Mouse (Mus musculus): ENCODE measurements around the gene Zfp958. TPM values are rescaled to one million over a fixed set of nuclear protein-coding genes. Genes with fewer than 3 reads are reported as not detected.
"Not testable (repeated sequence)": the region's sequence is repeated elsewhere in the genome, so short reads cannot be mapped to it uniquely, and the experiment has no call there.

Gene Zfp958
- polyA plus RNA-seq (2014; fragmentation: Nextera tagmentation; extraction: Ambion mirVana) = 16.4 and 16.5 TPM in 2 replicates

GRCm38 (mm10) chr8:4612932-4613853 is at the start of gene Zfp958:
Gene Zfp958, plus strand, starts transcription at chr8:4613167.
- Histone ChIP-seq H3K36me3 (ENCODE audit: control insufficient read depth, insufficient read depth, low read length) (peaks cover 2% of the 10 kb centered on the region; the same call in 1 of the 2 replicates), H3K9ac (ENCODE audit: low read length) (peak within 1 kb of the TSS; percentile 92), H3K27me3 (ENCODE audit: control insufficient read depth, insufficient read depth, low read length) (no peaks in the 10 kb centered on the region), H3K9me3 (ENCODE audit: control insufficient read depth, low read length) (no peaks in the 10 kb centered on the region), H3K27ac (ENCODE audit: low read depth, low read length) (peak within 1 kb of the TSS; percentile 71), H3K4me3 (ENCODE audit: low read depth, low read length) (peak within 1 kb of the TSS; percentile 91), H3K4me1 (ENCODE audit: control insufficient read depth, insufficient read depth, low read length) (peaks cover 4% of the 10 kb centered on the region), H3K4me2 (peak within 1 kb of the TSS; percentile 59)
- DNase-seq (ENCODE audit: low spot score, missing footprints) (peak; percentile 98), ATAC-seq (ENCODE audit: low FRiP score) (peak; percentile 100)
- 3% methylated on average over 25 of the region's 25 CpGs for WGBS

GRCm38 (mm10) chr8:4581986-4582385 is 31.0 kb upstream of the Zfp958 start:
- no peak for DNase-seq (ENCODE audit: low spot score, missing footprints)
- Histone ChIP-seq H3K4me1 (ENCODE audit: control insufficient read depth, insufficient read depth, low read length) (no peaks in the 10 kb centered on the region), H3K9me3 (ENCODE audit: control insufficient read depth, low read length) (no peaks in the 10 kb centered on the region), H3K27me3 (ENCODE audit: control insufficient read depth, insufficient read depth, low read length) (no peaks in the 10 kb centered on the region), H3K36me3 (ENCODE audit: control insufficient read depth, insufficient read depth, low read length) (no peaks in the 10 kb centered on the region), H3K4me2 (no peak overlapping the region), H3K9ac (ENCODE audit: low read length) (no peak overlapping the region), H3K27ac (ENCODE audit: low read depth, low read length) (no peak overlapping the region), H3K4me3 (ENCODE audit: low read depth, low read length) (no peak overlapping the region)
- 74% methylated on average over 3 of the region's 3 CpGs for WGBS
- ATAC-seq (ENCODE audit: low FRiP score) = no peak

GRCm38 (mm10) chr8:4582754-4583178 is 30.2 kb upstream of the Zfp958 start:
- H3K9ac ChIP-seq (ENCODE audit: low read length) = no peak overlapping the region

GRCm38 (mm10) chr8:4584660-4585059 is 28.3 kb upstream of the Zfp958 start:
- Histone ChIP-seq H3K4me3 (ENCODE audit: low read depth, low read length) (no peak overlapping the region), H3K9ac (ENCODE audit: low read length) (no peak overlapping the region), H3K9me3 (ENCODE audit: control insufficient read depth, low read length) (no peaks in the 10 kb centered on the region), H3K27me3 (ENCODE audit: control insufficient read depth, insufficient read depth, low read length) (no peaks in the 10 kb centered on the region), H3K27ac (ENCODE audit: low read depth, low read length) (no peak overlapping the region), H3K4me2 (no peak overlapping the region), H3K4me1 (ENCODE audit: control insufficient read depth, insufficient read depth, low read length) (no peaks in the 10 kb centered on the region), H3K36me3 (ENCODE audit: control insufficient read depth, insufficient read depth, low read length) (no peaks in the 10 kb centered on the region)
- 76% methylated on average over 1 of the region's 1 CpGs for WGBS
- no peak for DNase-seq (ENCODE audit: low spot score, missing footprints)
- no peak for ATAC-seq (ENCODE audit: low FRiP score)

More at GRCm38 (mm10) chr8:4582754-4583178, 30.2 kb upstream of the Zfp958 start:
- DNase-seq (ENCODE audit: low spot score, missing footprints) (no peak), ATAC-seq (ENCODE audit: low FRiP score) (no peak)
- no peak overlapping the region for H3K27ac ChIP-seq (ENCODE audit: low read depth, low read length)
- no peaks in the 10 kb centered on the region for H3K9me3 ChIP-seq (ENCODE audit: control insufficient read depth, low read length)
- no peaks in the 10 kb centered on the region for H3K4me1 ChIP-seq (ENCODE audit: control insufficient read depth, insufficient read depth, low read length)
- H3K36me3 ChIP-seq (ENCODE audit: control insufficient read depth, insufficient read depth, low read length) = no peaks in the 10 kb centered on the region
- no peak overlapping the region for H3K4me2 ChIP-seq
- H3K4me3 ChIP-seq (ENCODE audit: low read depth, low read length) = no peak overlapping the region
- no peaks in the 10 kb centered on the region for H3K27me3 ChIP-seq (ENCODE audit: control insufficient read depth, insufficient read depth, low read length)
- 90% methylated on average over 6 of the region's 6 CpGs for WGBS

- H3K4me3 ChIP-seq (ENCODE audit: low read depth, low read length) = no peak overlapping the region
- DNase-seq (ENCODE audit: low spot score, missing footprints) (no peak), ATAC-seq (ENCODE audit: low FRiP score) (no peak)
- no peaks in the 10 kb centered on the region for H3K36me3 ChIP-seq (ENCODE audit: control insufficient read depth, insufficient read depth, low read length)
- H3K4me2 ChIP-seq = no peak overlapping the region
- WGBS = 25% methylated on average over 4 of the region's 4 CpGs
- H3K9ac ChIP-seq (ENCODE audit: low read length) = no peak overlapping the region
- no peaks in the 10 kb centered on the region for H3K4me1 ChIP-seq (ENCODE audit: control insufficient read depth, insufficient read depth, low read length)
- no peak overlapping the region for H3K27ac ChIP-seq (ENCODE audit: low read depth, low read length)
- H3K9me3 ChIP-seq (ENCODE audit: control insufficient read depth, low read length) = no peaks in the 10 kb centered on the region
- no peaks in the 10 kb centered on the region for H3K27me3 ChIP-seq (ENCODE audit: control insufficient read depth, insufficient read depth, low read length)
These were observed 26.6 kb upstream of the Zfp958 start for GRCm38 (mm10) chr8:4586356-4586755.

- peak; percentile 86 for ATAC-seq (ENCODE audit: low FRiP score)
- Histone ChIP-seq H3K4me1 (ENCODE audit: control insufficient read depth, insufficient read depth, low read length) (no peaks in the 10 kb centered on the region), H3K27me3 (ENCODE audit: control insufficient read depth, insufficient read depth, low read length) (no peaks in the 10 kb centered on the region), H3K9me3 (ENCODE audit: control insufficient read depth, low read length) (no peaks in the 10 kb centered on the region), H3K27ac (ENCODE audit: low read depth, low read length) (no peak overlapping the region), H3K4me2 (no peak overlapping the region), H3K36me3 (ENCODE audit: control insufficient read depth, insufficient read depth, low read length) (no peaks in the 10 kb centered on the region), H3K4me3 (ENCODE audit: low read depth, low read length) (no peak overlapping the region), H3K9ac (ENCODE audit: low read length) (peak overlapping the region; percentile 49)
- WGBS = 39% methylated on average over 9 of the region's 9 CpGs
- DNase-seq (ENCODE audit: low spot score, missing footprints) = peak; percentile 94
These were observed 24.6 kb upstream of the Zfp958 start for GRCm38 (mm10) chr8:4588165-4589000.

GRCm38 (mm10) chr8:4608896-4609295 is 4.1 kb upstream of the Zfp958 start:
- H3K9me3 ChIP-seq (ENCODE audit: control insufficient read depth, low read length) = no peaks in the 10 kb centered on the region
- WGBS = 95% methylated on average over 7 of the region's 7 CpGs
- no peak overlapping the region for H3K9ac ChIP-seq (ENCODE audit: low read length)
- H3K4me2 ChIP-seq = no peak overlapping the region
- H3K36me3 ChIP-seq (ENCODE audit: control insufficient read depth, insufficient read depth, low read length) = no peaks in the 10 kb centered on the region
- H3K4me1 ChIP-seq (ENCODE audit: control insufficient read depth, insufficient read depth, low read length) = peaks cover 3% of the 10 kb centered on the region
- ATAC-seq (ENCODE audit: low FRiP score) (no peak), DNase-seq (ENCODE audit: low spot score, missing footprints) (peak; percentile 21)
- no peak overlapping the region for H3K27ac ChIP-seq (ENCODE audit: low read depth, low read length)
- H3K4me3 ChIP-seq (ENCODE audit: low read depth, low read length) = no peak overlapping the region
- no peaks in the 10 kb centered on the region for H3K27me3 ChIP-seq (ENCODE audit: control insufficient read depth, insufficient read depth, low read length)

GRCm38 (mm10) chr8:4611626-4612175 is 1.3 kb upstream of the Zfp958 start:
- DNase-seq (ENCODE audit: low spot score, missing footprints); H3K9ac ChIP-seq (ENCODE audit: low read length); H3K4me3 ChIP-seq (ENCODE audit: low read depth, low read length); H3K27ac ChIP-seq (ENCODE audit: low read depth, low read length); H3K9me3 ChIP-seq (ENCODE audit: control insufficient read depth, low read length); H3K4me2 ChIP-seq; H3K27me3 ChIP-seq (ENCODE audit: control insufficient read depth, insufficient read depth, low read length); H3K4me1 ChIP-seq (ENCODE audit: control insufficient read depth, insufficient read depth, low read length); ATAC-seq (ENCODE audit: low FRiP score); H3K36me3 ChIP-seq (ENCODE audit: control insufficient read depth, insufficient read depth, low read length): not testable (repeated sequence)
- 82% methylated on average over 4 of the region's 4 CpGs for WGBS

All from midbrain, embryonic 11.5 days (tissue).